Mouse (Mus musculus) embryonic fibroblast, embryonic 13.5 days (primary cell): Measurements from ENCODE around the gene Map2k6.

Experiments
- CTCF ChIP-seq: IDR thresholded peaks from 2 replicates; pipeline ENCODE4 v1.5.1; 2011; ENCODE audit warnings: mild to moderate bottlenecking, control low read depth, low read length, moderate library complexity, borderline replicate concordance; ENCODE audit not compliant: insufficient read depth
- POLR2A ChIP-seq: IDR thresholded peaks from 2 replicates; pipeline ENCODE4 v1.6.1; 2011; ENCODE audit warnings: low read depth, mild to moderate bottlenecking, control low read depth, low read length, moderate library complexity

DNA sequence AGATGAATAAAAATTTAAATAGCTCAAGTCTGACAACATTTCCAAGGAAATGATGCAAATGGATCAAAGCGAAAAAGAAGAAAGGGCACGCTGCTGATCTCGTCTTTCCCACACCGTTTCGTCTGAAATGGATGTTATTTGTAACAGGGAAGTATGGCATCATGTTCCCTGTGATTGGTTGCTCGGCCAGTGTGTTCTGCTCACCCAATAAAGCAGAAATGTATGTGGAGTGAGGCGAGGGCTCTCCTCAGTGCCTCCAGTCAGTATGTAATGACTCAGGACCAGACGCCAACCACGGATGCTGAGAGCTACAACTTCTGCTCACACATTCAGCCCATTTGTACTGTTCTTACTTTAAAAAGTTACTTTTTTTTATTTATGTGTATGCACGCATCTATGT is 164.9 kb downstream of the Map2k6 start:
- TF ChIP-seq POLR2A: no peak
- no peak for TF ChIP-seq CTCF
